Mouse (Mus musculus) megakaryocyte, embryonic 14.5 days (primary cell): ENCODE results near the gene Tmem184b.

Experiments
- FLI1 ChIP-seq: IDR thresholded peaks from 2 replicates; pipeline ENCODE4 v1.6.1; 2012; ENCODE audit warnings: low read length, inconsistent platforms, mixed read lengths
- GATA1 ChIP-seq: IDR thresholded peaks from 3 replicates; pipeline ENCODE4 v1.6.1; 2012; ENCODE audit warnings: mixed read lengths, low read length, inconsistent platforms, borderline replicate concordance

DNA sequence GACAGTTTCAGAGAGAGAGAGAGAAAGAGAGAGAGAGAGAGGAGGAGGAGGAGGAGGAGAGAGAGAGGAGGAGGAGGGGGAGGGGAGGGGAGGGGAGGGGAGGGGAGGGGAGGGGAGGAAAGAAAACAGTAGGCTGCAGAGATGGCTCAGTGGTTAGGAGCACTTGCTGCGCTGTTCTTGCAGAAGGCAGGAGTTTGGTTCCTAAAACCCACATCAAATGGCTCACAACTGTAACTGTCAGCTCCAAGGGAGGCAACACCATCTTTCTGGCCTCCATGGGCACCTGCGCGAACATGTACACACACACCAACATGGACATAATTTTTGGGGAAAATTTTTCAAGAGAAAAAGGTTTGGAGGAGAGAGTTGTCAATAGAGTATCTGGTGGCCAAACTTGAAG lies 9.8 kb upstream of the Tmem184b start:
- TF ChIP-seq GATA1 (no peak), FLI1 (no peak)
